Mouse (Mus musculus) cortical plate, adult 2 months (tissue): ENCODE results near the gene Dixdc1. TPM values are rescaled to one million over a fixed set of nuclear protein-coding genes. Genes with fewer than 3 reads are reported as not detected.
A peak's percentile ranks its signal among the peaks of the same experiment; 100 is the strongest.

ENCODE experiments used
- H3K27ac ChIP-seq: fragments of 200-500 bp; 2 replicates; pipeline ENCODE4 v1.5.1; 2012; ENCODE audit warnings: low read length, control low read depth, inconsistent platforms; ENCODE audit not compliant: insufficient read depth
- H3K4me1 ChIP-seq: fragments of 200-500 bp; 2 replicates; pipeline ENCODE4 v1.6.1; 2011; ENCODE audit warnings: low read length; ENCODE audit not compliant: control insufficient read depth, insufficient read depth
- H3K4me3 ChIP-seq: fragments of 200-500 bp; 2 replicates; pipeline ENCODE4 v1.5.1; 2011; ENCODE audit warnings: mild to moderate bottlenecking, low read length, control low read depth; ENCODE audit not compliant: insufficient read depth
- CTCF ChIP-seq: fragments of 200-500 bp; IDR thresholded peaks from 2 replicates; pipeline ENCODE4 v1.5.1; 2011; ENCODE audit warnings: mild to moderate bottlenecking, control low read depth, low read length; ENCODE audit not compliant: insufficient read depth; ENCODE audit errors: extremely low read depth
- POLR2A ChIP-seq: fragments of 200-500 bp; IDR thresholded peaks from 2 replicates; pipeline ENCODE4 v1.6.1; 2011; ENCODE audit warnings: mild to moderate bottlenecking, low read length, control low read depth; ENCODE audit not compliant: insufficient read depth; ENCODE audit errors: extremely low read depth
- polyA plus RNA-seq: library from polyadenylated mRNA; depleted of rRNA; stranded (reverse); fragments of >200 nt; gene quantifications from 2 replicates; pipeline ENCODE4 v1.2.3, GENCODE M21; 2012

The Dixdc1 gene
- polyA plus RNA-seq, 1 experiment: 47.0 TPM

- H3K27ac ChIP-seq: no peak overlapping the region
- TF ChIP-seq POLR2A (no peak), CTCF (no peak)
- H3K4me3 ChIP-seq: no peak overlapping the region
- H3K4me1 ChIP-seq: no peaks in the 10 kb centered on the region
These were observed 28.0 kb downstream of the Dixdc1 start for GRCm38 (mm10) chr9:50711337-50711736.

- no peak for TF ChIP-seq POLR2A
- TF ChIP-seq CTCF: peak; percentile 61
- no peak overlapping the region for H3K27ac ChIP-seq
- no peak overlapping the region for H3K4me3 ChIP-seq
- H3K4me1 ChIP-seq: no peaks in the 10 kb centered on the region
These were observed 30.2 kb downstream of the Dixdc1 start for GRCm38 (mm10) chr9:50709108-50709507.

- Histone ChIP-seq H3K4me3 (no peak overlapping the region), H3K27ac (no peak overlapping the region), H3K4me1 (peaks cover under 1% of the 10 kb centered on the region; the same call in 1 of the 2 replicates)
- TF ChIP-seq POLR2A (no peak), CTCF (no peak)
These were observed 34.4 kb downstream of the Dixdc1 start for GRCm38 (mm10) chr9:50704907-50705306.

GRCm38 (mm10) chr9:50700921-50701691, 38.2 kb downstream of the Dixdc1 start:
- Histone ChIP-seq H3K27ac (peak overlapping the region; percentile 53; the same call in 1 of the 2 replicates), H3K4me3 (no peak overlapping the region), H3K4me1 (peaks cover 2% of the 10 kb centered on the region; the same call in 1 of the 2 replicates)
- TF ChIP-seq CTCF (no peak), POLR2A (no peak)

- Histone ChIP-seq H3K4me3 (peak overlapping the region; percentile 53), H3K27ac (peak overlapping the region; percentile 69), H3K4me1 (peaks cover 2% of the 10 kb centered on the region; the same call in 1 of the 2 replicates)
- peak; percentile 54; the same call in 1 of the 2 replicates for TF ChIP-seq POLR2A
- no peak for TF ChIP-seq CTCF
These were observed 40.6 kb downstream of the Dixdc1 start for GRCm38 (mm10) chr9:50698418-50699409.

- no peak for TF ChIP-seq CTCF
- peak; percentile 91 for TF ChIP-seq POLR2A
- Histone ChIP-seq H3K4me1 (peaks cover 2% of the 10 kb centered on the region; the same call in 1 of the 2 replicates), H3K4me3 (peak overlapping the region; percentile 53), H3K27ac (no peak overlapping the region)
These were observed 41.6 kb downstream of the Dixdc1 start for GRCm38 (mm10) chr9:50697706-50698041.

- TF ChIP-seq POLR2A (no peak), CTCF (no peak)
- Histone ChIP-seq H3K4me1 (peaks cover 2% of the 10 kb centered on the region; the same call in 1 of the 2 replicates), H3K27ac (no peak overlapping the region), H3K4me3 (peak overlapping the region; percentile 53)
These were observed 42.2 kb downstream of the Dixdc1 start for GRCm38 (mm10) chr9:50696851-50697705.

- no peak overlapping the region for H3K27ac ChIP-seq
- peaks cover 2% of the 10 kb centered on the region; the same call in 1 of the 2 replicates for H3K4me1 ChIP-seq
- no peak overlapping the region for H3K4me3 ChIP-seq
- no peak for TF ChIP-seq CTCF
- TF ChIP-seq POLR2A: no peak
These were observed 44.2 kb downstream of the Dixdc1 start for GRCm38 (mm10) chr9:50695153-50695552.
